Mouse (Mus musculus): ENCODE results near the gene Fchsd2.

Gene Fchsd2

DNA sequence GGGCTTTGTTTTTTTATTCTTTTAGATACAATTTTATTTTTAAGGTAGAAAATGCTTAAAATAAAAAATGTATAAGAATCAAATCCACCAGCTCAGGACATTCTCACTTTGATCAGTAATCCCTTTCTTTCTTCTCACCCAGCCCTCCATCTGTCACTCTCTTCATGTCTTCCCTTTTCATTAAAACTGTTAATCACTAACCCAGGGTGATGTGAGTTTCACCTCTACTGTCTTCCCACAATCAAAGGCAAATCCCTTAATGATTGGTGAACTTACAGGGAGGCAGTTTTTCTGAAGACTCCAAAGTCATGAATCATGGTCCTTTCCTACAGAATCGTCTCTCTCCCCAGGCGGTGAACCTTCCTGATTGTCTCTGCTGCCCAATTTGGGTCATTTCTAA, 124.1 kb downstream of the Fchsd2 start:
- DNase-seq = no peak

DNA sequence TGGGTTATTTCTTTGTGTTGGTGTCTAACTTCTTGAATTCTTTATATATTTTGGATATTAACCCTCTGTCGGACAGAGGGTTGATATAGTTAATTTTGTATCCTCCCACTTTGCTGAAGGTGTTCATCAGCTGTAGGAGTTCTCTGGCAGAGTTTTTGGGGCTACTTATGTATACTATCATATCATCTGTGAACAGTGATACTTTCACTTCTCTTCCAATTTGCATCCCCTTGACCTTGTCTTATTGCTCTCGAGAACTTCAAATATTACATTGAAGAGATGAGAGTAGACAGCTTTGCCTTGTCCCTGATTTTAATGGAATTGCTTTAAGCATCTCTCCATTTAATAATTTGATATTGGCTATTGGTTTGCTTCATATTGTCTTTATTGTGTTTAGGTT, 130.8 kb downstream of the Fchsd2 start:
- no peak for DNase-seq

DNA sequence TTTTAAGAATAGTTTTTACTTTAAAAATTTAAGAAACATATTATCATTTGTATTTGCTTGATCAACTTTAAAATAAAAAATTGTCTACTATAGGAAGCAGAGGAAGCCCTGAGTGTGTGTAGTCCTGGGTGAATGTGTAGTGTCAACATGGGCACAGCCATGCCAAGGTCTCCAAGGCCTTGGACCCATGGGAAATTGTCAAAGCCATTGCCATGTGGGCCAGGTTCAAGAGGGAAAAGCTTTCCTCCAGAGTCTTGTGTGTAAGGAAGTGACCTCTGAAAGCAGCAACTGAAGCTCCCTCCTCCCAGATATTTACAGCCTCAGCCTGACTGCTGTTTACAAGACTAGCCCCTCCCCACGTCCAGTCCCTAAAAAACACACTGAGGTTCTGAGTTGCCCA, 136.7 kb downstream of the Fchsd2 start:
- DNase-seq = no peak

DNA sequence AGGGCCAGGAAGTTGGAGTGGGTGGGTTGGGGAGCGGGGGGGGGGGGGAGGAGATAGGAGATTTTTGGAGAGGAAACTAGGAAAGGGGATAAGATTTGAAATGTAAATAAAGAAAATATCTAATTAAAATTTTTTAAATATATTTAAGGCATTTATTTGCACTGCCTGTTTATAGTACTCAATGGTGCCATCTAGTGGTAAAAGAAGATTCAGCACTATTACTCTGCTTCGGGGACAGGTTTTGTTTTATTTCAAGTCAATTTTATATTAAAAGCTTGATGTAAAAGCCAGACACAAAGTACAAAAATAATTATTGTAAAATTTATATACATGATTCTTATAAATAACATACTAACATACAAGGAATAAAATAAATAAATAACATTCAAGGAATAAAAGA, 138.8 kb downstream of the Fchsd2 start:
- peak; percentile 73 for DNase-seq

DNA sequence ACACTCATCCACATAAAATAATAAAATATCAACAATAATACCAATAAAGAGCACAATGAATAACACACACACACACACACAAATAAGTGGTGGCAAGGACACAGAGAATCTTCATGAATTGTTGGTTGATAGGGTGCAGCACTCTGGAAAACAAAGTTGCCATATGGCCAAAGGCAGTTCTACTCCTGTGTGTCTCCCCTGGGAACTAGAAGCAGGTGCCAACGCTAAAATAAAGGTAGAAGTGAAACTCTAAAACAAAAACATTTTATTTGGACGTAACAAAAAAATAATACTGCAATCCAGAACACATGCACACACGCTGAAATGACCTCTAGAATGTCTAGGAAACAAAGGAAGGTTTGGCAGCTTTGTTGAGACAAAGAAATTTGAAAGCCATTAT, 140.1 kb downstream of the Fchsd2 start:
- no peak for DNase-seq

DNA sequence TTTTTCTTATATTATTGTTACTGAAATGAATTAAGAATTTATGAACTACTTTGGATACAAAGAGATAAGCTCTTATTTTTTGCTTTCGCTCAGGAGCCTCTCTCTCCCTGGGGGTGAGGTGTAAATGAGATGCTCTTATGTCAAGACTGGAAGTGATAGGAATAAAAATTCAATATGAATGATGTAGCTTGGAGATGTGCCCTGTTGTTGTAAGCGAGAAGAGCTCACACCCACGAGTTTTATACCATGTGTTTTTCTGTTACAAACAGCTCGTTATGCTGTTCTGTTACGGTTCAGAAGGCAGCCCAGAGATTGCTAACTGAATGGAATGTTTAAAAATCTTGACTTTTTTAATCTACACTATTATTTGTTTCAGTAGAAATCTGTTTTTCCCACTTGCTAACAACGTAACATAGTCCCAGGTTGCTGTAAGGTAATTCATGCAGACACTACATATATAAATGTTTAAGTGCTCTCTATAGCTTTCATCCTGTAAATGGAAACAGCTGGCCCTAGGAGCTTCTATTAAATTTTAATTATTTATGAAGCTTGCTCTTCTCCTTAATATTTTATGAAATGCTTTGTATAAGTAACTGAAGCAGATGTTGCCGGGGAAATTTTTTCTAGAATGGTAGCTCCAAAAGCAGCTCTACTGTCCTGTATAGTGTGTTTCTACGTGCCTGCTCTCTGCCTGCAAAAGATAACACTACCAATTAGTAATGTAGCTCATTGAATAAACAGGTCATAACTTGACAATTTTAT, 144.2 kb downstream of the Fchsd2 start:
- no peak for DNase-seq

DNA sequence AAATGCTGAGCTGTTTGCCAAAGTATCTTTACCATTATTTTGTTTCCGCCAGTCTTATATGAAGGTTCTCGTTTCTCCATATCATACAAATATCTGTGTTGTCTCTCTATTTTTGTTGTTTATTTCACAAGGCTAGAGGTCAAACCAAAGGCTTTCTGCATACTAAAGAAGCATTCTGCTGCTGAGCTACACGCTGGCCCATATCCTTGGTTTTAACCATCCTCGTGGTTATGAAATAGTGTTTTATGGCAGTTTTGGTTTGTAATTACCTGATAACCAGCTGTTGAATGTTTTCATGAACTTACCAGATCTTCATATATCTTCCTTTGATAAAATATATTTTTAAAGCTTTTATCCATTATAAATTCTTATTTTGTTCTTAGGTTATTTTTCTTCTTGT, 156.1 kb downstream of the Fchsd2 start:
- DNase-seq = no peak

DNA sequence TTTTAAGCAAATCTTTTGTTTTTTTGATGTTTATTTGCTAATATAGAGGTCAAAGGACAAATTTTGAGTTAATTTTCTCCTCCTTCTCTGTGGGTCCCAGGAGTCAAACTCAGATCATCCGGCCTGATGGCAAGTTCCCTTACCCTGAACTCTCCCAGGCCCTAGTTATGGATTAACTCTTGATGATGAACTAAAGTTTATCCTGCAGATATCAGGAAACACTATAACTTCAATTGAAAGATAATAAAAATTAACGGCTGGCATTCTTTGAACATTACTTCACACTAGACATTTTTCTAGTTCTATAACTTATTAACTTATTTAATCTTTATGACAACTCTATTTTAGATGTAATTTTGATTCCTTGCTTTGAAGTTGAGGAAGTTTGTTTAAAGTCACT, 156.5 kb downstream of the Fchsd2 start:
- DNase-seq = no peak

DNA sequence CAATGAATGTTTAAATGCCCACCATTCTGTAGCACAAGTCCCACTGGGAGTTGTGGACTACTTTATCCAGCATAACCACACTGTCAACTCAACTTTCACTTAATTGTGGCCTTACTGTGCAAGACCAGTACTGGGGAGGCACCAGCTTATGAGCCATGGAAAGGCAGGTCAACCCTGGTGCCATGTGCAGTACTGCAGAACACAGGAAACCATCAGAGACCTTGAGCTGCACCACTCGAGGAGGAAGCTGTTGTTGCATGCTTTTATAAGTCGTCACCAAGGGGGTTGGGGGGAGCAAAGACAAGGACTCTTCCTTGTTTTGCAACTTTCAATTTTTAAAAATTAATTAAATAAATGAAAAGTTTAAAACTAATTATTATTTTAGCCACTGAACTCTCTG, 160.4 kb downstream of the Fchsd2 start:
- no peak for DNase-seq

DNA sequence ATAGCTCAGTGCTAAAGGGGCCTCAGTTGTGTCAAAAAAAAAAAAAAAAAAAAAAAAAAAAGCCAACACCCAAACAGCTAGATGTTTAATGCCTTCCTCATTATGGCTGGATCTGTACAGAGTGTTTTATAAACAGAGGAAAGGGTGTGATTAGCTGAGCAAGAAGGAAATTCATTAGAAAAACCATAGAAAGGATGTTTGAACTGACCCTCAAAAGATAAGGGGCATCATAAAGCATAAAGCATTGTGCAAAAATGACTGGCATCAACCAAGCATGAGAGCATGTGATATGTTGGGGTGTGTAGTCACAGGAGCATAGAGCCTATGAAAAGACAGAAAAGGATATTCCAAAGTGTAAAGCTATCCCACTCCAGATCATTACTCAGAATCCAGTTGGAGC, 165.8 kb downstream of the Fchsd2 start:
- no peak for DNase-seq

DNA sequence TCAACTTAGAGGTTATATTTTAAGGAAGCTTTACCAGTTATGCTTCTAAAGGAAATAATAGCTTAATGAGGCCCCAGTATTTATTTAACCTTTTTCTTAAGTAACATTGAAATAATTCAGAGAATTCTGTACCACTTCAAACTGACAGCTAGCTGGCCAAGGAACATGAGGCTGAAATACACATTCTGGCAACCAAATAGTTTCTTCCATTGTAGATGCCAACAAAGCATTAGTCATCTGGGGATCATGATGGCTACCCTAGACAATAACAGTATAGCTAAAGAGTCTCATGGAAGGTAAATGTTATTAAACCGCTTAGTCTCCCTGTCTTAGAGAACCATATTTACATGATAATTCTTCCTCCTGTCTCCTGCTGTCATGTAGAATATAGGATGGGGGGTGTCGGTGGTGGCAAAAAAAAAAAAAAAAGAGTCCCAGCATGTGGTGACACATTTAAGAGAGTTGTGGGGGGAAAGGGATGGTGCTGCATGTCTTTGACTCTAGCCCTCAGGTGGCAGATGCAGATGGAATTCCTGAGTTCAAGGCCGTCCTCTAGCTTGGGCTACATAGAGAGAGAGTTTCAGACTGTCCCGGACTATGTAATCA, 169.4 kb downstream of the Fchsd2 start:
- DNase-seq = peak; percentile 27

DNA sequence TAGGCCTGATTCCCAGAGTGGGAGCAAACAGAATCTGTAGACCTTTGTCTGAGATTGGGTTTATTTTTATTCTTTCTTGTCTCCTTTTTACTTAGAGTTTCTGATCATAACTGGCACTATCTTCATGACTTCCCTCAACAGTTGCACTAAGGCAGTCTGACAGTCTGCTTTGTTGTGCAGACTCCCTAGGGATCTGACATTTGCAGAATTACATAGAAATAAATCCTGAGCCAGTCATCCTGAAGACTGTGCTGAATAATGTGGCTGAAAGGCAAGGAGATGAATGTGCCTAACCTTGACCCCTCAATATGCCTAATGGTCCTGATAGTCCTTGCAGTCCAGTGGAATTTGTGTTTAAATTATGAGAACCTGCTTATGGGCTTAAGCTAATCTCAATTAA, 170.8 kb downstream of the Fchsd2 start:
- peak; percentile 12 for DNase-seq

DNA sequence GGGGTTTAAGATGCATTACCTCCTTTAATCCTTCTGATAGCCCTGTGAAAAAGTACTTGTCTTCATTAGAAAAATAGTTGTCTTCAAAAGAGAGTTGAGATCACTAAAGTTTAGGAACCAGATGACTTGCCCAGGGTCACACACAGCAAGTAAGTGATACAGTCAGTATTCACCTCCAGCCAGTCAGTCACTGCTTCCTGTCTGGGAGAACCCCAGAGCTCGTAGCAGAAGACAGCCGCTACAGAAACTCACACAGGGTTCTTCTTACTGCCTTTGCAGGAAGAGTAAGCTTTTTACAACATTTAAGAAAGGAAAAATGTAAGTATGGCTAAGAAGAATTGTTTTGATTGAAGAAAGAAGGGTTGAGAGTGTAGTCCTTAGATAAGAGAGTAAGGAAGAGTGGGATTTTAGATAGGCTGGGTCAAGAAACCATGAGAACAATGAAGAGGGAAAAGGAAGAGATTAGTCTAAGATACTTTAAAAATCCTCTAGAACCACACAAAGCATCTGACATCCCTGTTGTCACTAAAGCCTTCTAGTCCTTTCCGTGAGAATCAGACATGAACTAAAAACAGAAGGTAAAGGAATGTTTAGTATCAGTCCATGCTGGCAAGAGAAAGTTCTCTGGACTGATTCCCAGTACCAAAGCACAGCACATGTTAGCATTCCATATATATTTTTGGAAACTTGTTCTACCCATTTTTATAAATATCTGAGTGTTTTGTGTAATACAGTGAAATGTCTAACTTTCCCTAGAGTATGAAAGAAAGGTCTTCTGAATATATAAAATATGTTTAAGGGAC, 175.0 kb downstream of the Fchsd2 start:
- DNase-seq = no peak

DNA sequence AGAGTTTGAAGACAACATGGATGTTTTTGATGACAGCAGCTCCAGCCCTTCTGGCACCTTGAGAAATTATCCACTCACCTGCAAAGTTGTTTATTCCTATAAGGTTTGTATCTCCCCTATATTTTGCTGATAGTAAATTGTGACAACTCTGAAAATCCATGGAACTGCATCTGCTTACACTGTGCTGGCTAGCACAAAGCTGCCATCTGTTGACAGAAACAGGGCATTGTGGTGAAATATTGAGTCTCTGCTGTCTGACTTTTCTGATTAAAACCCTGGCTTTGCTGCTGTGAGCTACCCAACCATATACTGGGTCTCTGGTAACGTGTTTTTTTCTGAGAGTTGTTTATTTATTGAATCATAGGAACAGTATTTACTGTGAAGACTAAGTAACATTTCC, 178.9 kb downstream of the Fchsd2 start:
- DNase-seq = no peak

DNA sequence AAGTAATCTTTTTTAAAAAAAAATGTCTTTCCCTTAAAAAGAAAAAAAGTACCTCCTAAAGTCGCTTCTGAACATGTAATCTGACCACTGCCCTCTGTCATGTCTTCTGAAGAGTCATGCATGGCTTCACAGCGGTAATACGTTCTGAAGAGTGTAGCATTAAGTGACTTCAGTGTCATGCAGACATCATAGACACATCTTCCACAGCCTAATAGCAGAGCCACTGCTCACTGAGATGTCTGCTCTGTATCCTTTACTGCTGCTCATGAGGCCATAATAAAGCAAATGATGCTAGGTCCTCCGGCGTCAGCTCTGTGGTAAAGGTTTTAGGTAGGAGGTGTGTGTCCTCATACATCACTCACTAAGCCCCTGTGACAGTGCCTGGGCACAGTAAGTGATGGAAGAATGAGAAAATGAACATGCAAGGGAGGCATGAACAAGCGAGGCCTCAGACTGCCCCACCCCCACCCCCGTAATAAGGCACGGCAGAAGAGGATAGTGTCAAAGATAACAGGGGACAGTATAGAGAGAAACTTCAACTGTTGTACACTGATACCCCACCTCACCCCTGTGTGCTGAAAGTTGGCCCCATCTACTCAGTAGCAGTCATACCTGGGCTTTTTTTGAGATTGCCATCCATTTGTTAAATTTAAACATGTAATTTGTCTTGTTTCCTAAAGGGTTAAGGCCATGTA, 179.9 kb downstream of the Fchsd2 start:
- DNase-seq = no peak

DNA sequence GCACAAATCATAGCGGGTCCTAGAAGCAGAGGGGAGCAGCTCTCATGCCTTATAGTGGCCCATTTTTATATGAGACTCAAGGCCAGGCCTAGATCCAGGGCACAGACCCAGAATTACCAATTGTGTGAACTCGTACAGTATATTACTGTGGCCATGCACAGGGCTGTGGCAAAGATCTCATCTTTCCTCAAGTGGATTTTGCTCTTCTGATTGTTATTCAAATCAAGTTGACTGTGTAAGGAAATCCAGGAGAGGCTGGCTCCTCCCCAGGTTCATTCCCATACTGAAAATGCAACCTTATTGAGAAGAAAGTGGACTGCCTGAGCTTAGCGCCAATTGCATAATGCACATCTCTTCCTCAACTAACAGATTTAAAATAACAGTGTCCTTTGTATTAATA, 190.1 kb downstream of the Fchsd2 start:
- DNase-seq = no peak

DNA sequence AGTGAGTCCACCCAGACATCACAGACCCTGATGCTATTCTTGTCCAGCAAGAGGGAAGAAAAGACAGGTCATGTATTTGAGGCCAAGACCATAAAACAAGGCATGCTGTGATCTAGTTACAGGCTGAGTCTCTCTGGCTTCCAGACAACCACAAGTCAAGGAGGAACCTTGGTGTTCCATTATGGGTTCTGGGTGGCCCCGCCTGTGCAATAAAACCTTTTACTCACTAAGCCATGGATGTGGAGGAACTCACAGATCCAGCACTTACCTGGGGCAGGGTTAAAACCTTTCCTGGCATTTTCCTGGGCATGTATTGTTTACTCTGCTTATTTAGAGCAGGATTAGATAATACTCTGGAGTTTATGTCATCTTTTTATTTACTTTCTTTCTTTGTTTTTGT, 191.8 kb downstream of the Fchsd2 start:
- no peak for DNase-seq

DNA sequence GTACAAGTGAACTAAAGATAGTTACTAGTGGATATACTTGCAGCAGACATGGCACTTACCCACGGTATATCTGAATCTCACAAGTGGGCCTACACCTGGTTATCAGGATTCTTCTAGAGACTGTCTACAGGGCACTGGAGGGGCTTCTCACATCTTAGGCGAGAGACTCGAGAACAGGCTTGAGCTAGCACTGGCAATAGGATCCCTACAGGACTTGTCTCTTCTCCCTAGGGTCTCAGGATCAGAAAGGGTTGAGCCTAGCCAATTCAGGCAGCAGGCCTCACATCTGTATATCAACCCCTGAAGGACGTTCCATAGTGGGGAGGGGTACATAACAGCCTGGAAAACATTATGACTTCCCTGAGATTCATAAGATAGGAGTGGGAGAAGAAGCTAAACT, 194.2 kb downstream of the Fchsd2 start:
- no peak for DNase-seq

DNA sequence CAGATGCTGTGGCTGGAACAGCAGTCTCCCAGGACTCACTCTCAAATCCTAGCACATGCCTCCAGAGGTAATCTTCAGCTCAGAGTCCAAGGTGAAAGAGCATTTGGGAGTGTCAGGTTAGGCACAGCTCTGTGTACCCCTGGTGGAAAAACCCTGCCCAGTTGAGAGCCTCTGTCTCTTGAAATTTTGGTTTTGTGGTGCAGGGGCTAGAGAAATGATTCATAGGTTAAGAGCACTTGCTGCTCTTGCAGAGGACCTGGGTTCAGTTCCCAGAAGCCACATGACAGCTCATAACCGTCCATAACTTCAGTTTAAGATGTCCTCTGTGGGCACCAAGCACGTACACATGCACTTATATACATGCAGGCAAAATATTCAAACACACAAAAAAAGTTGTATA, 195.2 kb downstream of the Fchsd2 start:
- no peak for DNase-seq

DNA sequence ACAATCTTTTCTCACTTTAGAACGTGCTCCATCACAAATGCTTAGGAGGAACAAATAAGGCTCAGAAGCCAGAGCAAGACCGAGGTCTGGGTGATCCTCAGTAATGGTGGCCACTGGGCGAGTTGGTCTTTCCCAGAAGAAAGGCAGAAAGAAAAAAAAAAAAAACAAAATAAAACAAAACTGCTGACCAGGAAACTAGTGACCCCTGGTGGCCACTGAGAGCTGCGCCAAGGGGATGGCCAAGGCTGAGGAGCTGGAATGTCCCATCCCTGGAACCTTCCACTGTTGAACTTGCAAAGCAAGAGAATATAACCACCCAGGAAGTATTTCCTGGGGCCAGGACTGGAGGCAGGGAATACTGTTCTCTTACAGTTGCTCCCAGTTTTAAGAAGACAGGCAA, 195.8 kb downstream of the Fchsd2 start:
- peak; percentile 52 for DNase-seq

DNA sequence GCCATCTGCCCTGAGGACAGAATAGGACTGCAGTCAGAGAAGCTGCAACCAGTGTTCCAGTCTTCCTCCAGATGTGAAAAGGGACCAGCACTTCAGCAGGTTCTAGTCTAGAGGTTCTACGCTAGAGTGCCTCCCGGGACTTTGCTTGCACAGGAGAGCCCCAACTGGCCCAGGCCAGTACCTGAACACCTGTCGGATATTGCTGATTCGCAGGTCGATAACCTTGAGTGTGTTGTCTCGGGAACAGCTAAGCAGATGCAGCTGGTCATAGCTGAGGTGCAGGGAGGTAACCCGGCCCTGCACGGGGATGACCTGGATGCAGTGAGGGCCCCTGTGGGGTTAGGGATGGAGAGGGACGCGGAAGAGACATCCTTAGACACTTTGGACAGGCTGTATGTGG, 197.7 kb downstream of the Fchsd2 start:
- no peak for DNase-seq

DNA sequence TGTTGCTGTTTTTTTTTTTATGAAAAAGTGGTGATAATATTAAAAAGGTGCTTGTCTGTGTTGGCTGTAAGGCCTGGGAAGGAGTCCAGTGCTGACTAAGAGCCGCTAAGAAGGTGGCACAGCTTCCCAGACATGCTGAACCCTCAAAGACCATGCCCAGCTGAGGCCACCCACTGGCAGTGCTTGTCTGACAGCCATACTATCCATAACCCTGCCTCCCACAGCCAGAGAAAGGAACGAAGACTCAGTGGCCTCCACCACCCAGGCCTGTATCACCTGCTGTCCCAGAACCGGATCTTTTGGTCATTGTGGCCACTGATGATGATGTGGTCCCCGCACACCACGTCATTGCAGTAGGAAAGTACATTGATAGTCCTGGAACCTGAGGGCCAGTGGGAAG, 198.5 kb downstream of the Fchsd2 start:
- no peak for DNase-seq

DNA sequence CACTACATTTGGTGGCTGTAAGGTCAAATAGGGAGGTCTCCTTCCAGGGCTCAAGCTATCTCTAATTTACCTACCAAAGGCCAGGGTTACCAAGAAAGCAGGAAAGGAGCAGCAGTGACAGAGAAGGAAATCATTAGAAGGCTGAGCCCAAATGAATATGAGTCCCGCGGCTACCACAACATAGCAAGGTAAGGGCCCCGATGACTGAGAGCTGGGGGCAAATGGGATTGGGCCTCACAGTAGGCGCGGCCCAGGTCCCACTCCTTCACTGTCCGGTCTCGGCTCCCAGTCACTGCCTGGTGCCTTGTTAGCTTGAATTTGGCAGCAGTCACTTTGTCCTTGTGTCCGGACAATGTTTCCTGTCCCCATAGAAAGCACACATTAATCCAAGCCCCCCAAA, 199.0 kb downstream of the Fchsd2 start:
- DNase-seq = no peak

DNA sequence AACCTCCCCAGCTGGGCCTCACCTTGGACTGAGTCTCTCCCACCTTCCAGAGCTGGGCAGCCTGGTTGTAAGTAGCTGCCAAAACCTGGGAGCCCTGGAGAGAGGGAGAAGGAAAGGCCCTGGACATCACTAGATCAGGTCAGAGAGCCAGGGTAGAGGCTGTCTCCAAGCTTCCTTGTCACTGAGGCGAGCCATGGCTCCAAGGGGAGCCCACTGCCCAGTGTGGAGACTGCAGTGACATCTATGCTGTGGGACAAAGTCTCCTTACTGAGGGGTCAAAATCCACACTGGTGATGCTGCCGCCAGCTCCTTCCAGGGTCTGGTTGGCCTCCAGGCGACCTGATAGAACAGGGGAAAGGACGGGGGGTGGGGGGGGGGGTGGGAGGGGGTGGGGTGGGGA, 199.4 kb downstream of the Fchsd2 start:
- DNase-seq = no peak

Measured in cerebellum, adult 9-10 months (tissue).